Mouse (Mus musculus): ENCODE measurements around the gene Nisch.
A peak's percentile ranks its signal among the peaks of the same experiment; 100 is the strongest.

The Nisch gene

GRCm38 (mm10) chr14:31189348-31189747 lies 27.4 kb downstream of the Nisch start:
- DNase-seq = no peak

GRCm38 (mm10) chr14:31188771-31189181 lies 28.0 kb downstream of the Nisch start:
- peak; percentile 60 to 74 for DNase-seq

- DNase-seq = peak; percentile 79 to 83
These were observed 30.1 kb downstream of the Nisch start for GRCm38 (mm10) chr14:31186656-31187055.

GRCm38 (mm10) chr14:31184195-31184594 lies 32.6 kb downstream of the Nisch start:
- no peak for DNase-seq

GRCm38 (mm10) chr14:31183541-31183940 lies 33.2 kb downstream of the Nisch start:
- no peak for DNase-seq

- peak in 1 of 2 experiments; percentile 60 for DNase-seq
These were observed 33.9 kb downstream of the Nisch start for GRCm38 (mm10) chr14:31182786-31183290.

GRCm38 (mm10) chr14:31181512-31181911 lies 35.2 kb downstream of the Nisch start:
- DNase-seq = no peak

GRCm38 (mm10) chr14:31179677-31180365 lies 36.9 kb downstream of the Nisch start:
- peak in 1 of 2 experiments; percentile 33 for DNase-seq

GRCm38 (mm10) chr14:31177715-31178114 lies 39.0 kb downstream of the Nisch start:
- DNase-seq = no peak

- DNase-seq = no peak
These were observed 39.5 kb downstream of the Nisch start for GRCm38 (mm10) chr14:31177287-31177686.

- DNase-seq = no peak
These were observed 43.2 kb downstream of the Nisch start for GRCm38 (mm10) chr14:31173537-31173936.

- DNase-seq = no peak
These were observed 43.8 kb downstream of the Nisch start for GRCm38 (mm10) chr14:31172781-31173455.

- DNase-seq = no peak
These were observed 44.9 kb downstream of the Nisch start for GRCm38 (mm10) chr14:31171821-31172220.

- DNase-seq = no peak
These were observed 45.4 kb downstream of the Nisch start for GRCm38 (mm10) chr14:31171386-31171785.

GRCm38 (mm10) chr14:31170963-31171362 lies 45.8 kb downstream of the Nisch start:
- no peak for DNase-seq

- no peak for DNase-seq
These were observed 47.2 kb downstream of the Nisch start for GRCm38 (mm10) chr14:31169508-31169907.

GRCm38 (mm10) chr14:31168425-31168824 lies 48.3 kb downstream of the Nisch start, which contains the start of gene Stab1:
Stab1 (minus strand) TSS chr14:31168641.
- DNase-seq = peak; percentile 61 to 72

GRCm38 (mm10) chr14:31166827-31167226 lies 49.9 kb downstream of the Nisch start:
- DNase-seq = no peak

GRCm38 (mm10) chr14:31165991-31166630 lies 50.6 kb downstream of the Nisch start:
- peak; percentile 45 to 59 for DNase-seq

GRCm38 (mm10) chr14:31165458-31165857 lies 51.3 kb downstream of the Nisch start:
- DNase-seq = no peak

GRCm38 (mm10) chr14:31165010-31165409 lies 51.7 kb downstream of the Nisch start:
- DNase-seq = no peak

GRCm38 (mm10) chr14:31164067-31164466 lies 52.7 kb downstream of the Nisch start:
- DNase-seq = no peak

- no peak for DNase-seq
These were observed 55.1 kb downstream of the Nisch start for GRCm38 (mm10) chr14:31161638-31162037.

- no peak for DNase-seq
These were observed 55.6 kb downstream of the Nisch start for GRCm38 (mm10) chr14:31161191-31161590.
